Mouse (Mus musculus) cerebellum, adult 2 months (tissue): ENCODE measurements around the gene Fhod1.
A peak's percentile ranks its signal among the peaks of the same experiment; 100 is the strongest.

Source experiments
- CTCF ChIP-seq: fragments of 200-500 bp; IDR thresholded peaks from 2 replicates; pipeline ENCODE4 v1.5.1; 2011; ENCODE audit warnings: low read depth, mild to moderate bottlenecking, control low read depth, low read length, moderate library complexity, borderline replicate concordance; ENCODE audit not compliant: insufficient read depth
- POLR2A ChIP-seq: fragments of 200-500 bp; IDR thresholded peaks from 2 replicates; pipeline ENCODE4 v1.6.1; 2011; ENCODE audit warnings: low read length, control low read depth, borderline replicate concordance; ENCODE audit not compliant: insufficient read depth

DNA sequence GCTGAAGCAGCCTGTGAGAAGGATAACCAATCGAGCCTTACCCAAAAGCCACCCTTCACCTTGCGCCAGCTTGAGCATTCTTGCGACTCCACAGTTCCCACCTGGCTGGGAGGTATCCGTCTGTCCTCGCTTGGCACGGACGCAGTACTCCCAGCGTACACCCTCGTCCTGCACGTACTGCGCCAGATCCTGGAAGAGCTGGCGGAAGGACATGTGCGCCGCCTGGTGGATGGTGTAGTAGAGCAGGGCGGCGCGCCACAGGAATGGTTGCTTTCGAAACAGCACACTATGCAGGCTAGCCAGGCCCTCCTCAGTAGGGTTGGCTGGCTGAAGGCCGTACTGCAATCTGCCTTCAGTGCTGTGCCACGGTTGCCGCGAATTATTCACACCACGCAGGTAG lies 64.7 kb downstream of the Fhod1 start:
- TF ChIP-seq CTCF (peak; percentile 73), POLR2A (no peak)
